Mouse (Mus musculus): ENCODE results near the gene Sgcd.

DNA sequence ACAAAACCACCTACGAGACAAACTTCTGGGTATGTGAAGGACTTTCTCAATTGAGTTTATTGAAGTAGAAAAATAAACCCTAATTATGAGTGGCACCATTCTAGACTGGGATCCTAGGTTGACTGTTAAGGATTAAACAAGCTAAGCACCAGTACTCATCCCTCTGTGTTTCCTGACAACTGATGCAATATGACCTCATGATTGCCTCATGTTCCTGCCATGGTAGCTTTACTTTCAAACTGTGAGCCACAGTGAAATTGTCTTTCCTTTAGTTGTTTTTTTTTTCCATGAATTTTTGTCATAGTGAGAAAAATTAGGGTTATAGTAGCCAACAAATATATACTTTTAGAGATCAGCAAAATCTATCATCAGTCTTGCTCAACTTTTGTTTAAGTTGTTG lies 689.0 kb downstream of the Sgcd start:
- no peak for TF ChIP-seq POLR2A (IDR thresholded peaks at IDR 0.05; ENCODE audit: low read depth, low read length)
- TF ChIP-seq CTCF (IDR thresholded peaks at IDR 0.05; ENCODE audit: extremely low read depth, insufficient read length, insufficient replicate concordance, low read depth, low read length) = no peak

Measured in small intestine, adult 2 months (tissue).